Mouse (Mus musculus) midbrain, postnatal 0 days (tissue): ENCODE data around the gene Gm10300. TPM values are rescaled to one million over a fixed set of nuclear protein-coding genes. Genes with fewer than 3 reads are reported as not detected.

Experiments
- ATAC-seq: fragments of 200-750 bp; cut with Nextera tagmentation; 2 replicates; pipeline ENCODE4 v1.8.0; 2017; ENCODE audit warnings: moderate number of reproducible peaks, mild to moderate bottlenecking, moderate TSS enrichment, moderate library complexity; ENCODE audit not compliant: low FRiP score
- DNase-seq: peaks from one replicate; pipeline ENCODE4 v3.0.0-alpha.2; 2015; ENCODE audit warnings: low spot score
- H3K27ac ChIP-seq: fragments of 300-500 bp; sonication (generic); 2 replicates; pipeline ENCODE4 v1.5.1; 2014; ENCODE audit warnings: low read depth, mild to moderate bottlenecking, low read length, mixed read lengths
- H3K27me3 ChIP-seq: fragments of 300-500 bp; sonication (generic); 2 replicates; pipeline ENCODE4 v1.6.1; 2014; ENCODE audit warnings: low read length, control low read depth, mixed read lengths; ENCODE audit not compliant: insufficient read depth
- H3K36me3 ChIP-seq: fragments of 300-500 bp; sonication (generic); 2 replicates; pipeline ENCODE4 v1.6.1; 2014; ENCODE audit warnings: low read length, control low read depth, mixed read lengths; ENCODE audit not compliant: insufficient read depth
- H3K4me1 ChIP-seq: fragments of 300-500 bp; sonication (generic); 2 replicates; pipeline ENCODE4 v1.6.1; 2014; ENCODE audit warnings: mild to moderate bottlenecking, control low read depth, antibody characterized with exemption, low read length, mixed read lengths; ENCODE audit not compliant: insufficient read depth
- H3K4me2 ChIP-seq: fragments of 300-500 bp; sonication (generic); 2 replicates; pipeline ENCODE4 v1.6.1; 2014; ENCODE audit warnings: low read depth, mild to moderate bottlenecking, low read length, mixed read lengths; ENCODE audit not compliant: poor library complexity, severe bottlenecking
- H3K4me3 ChIP-seq: fragments of 300-500 bp; sonication (generic); 2 replicates; pipeline ENCODE4 v1.5.1; 2014; ENCODE audit warnings: low read depth, mild to moderate bottlenecking, low read length, moderate library complexity
- H3K9ac ChIP-seq: fragments of 300-500 bp; sonication (generic); replicated peaks from 2 replicates; pipeline ENCODE4 v1.6.1; 2014; ENCODE audit warnings: mild to moderate bottlenecking, low read length, moderate library complexity, mixed read lengths; ENCODE audit not compliant: poor library complexity, severe bottlenecking
- H3K9me3 ChIP-seq: fragments of 300-500 bp; sonication (generic); 2 replicates; pipeline ENCODE4 v1.6.1; 2016; ENCODE audit warnings: low read length, control low read depth
- CTCF ChIP-seq: IDR thresholded peaks from 2 replicates; pipeline ENCODE4 v1.5.1; 2016; ENCODE audit warnings: antibody characterized with exemption, mild to moderate bottlenecking
- WGBS: fragments of 180-500 bp; shearing (Covaris S2); extraction: QIAGEN DNeasy Blood & Tissue Kit; methylation state at CpG from one replicate; pipeline ENCODE4 v1.1.7; 2014; 5-methylcytosine and 5-hydroxymethylcytosine counted together
- polyA plus RNA-seq: library from polyadenylated mRNA; unstranded; fragments of >200 nt; fragmentation: Nextera tagmentation; extraction: Ambion mirVana; gene quantifications from 2 replicates; pipeline ENCODE4 v1.2.1, GENCODE M21; 2015
- total RNA-seq: library from RNA; depleted of rRNA; stranded (reverse); fragments of >200 nt; gene quantifications from 2 replicates; pipeline ENCODE4 v1.2.3, GENCODE M21; 2014

The Gm10300 gene
- total and polyA plus RNA-seq, 2 experiments from 2014 or later, result 0.05 to 0.06 TPM

DNA sequence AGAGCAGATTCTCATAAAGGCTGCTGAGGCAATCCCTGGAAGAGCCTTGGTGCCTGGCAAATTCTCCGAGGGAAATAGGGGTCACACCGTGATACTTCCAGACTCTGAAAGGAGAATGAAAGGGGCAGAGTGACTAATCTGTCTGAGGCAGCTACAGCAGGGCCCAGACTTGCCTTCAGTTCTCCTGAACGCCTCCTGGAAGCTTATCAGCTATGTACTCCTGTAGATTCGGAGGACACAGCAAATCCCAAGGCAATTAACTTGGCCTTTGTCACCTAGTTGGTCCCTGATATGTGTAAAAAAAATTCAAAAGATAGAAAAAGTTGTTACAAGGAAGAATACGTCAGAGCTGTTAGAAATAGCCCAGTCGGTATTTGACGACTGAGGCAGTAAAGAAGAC lies 20.5 kb downstream of the Gm10300 start:
- Histone ChIP-seq H3K27ac (no peak overlapping the region), H3K36me3 (no peaks in the 10 kb centered on the region), H3K27me3 (no peaks in the 10 kb centered on the region), H3K4me1 (no peaks in the 10 kb centered on the region), H3K9ac (no peak overlapping the region), H3K4me3 (no peak overlapping the region), H3K4me2 (no peak overlapping the region), H3K9me3 (no peaks in the 10 kb centered on the region)
- WGBS, result 68% methylated on average over 7 of the region's 7 CpGs
- DNase-seq (no peak), ATAC-seq (no peak)
- TF ChIP-seq CTCF, result no peak

- no peak for DNase-seq
Measured at GRCm38 (mm10) chr4:132099548-132099947, 25.1 kb downstream of the Gm10300 start.

GRCm38 (mm10) chr4:132101152-132101551 lies 26.7 kb downstream of the Gm10300 start:
- TF ChIP-seq CTCF, result peak; percentile 72
- WGBS, result 28% methylated on average over 3 of the region's 3 CpGs
- H3K36me3 ChIP-seq, result no peaks in the 10 kb centered on the region
- H3K4me1 ChIP-seq, result no peaks in the 10 kb centered on the region
- H3K4me2 ChIP-seq, result no peak overlapping the region
- H3K27ac ChIP-seq, result no peak overlapping the region
- H3K4me3 ChIP-seq, result no peak overlapping the region
- ATAC-seq (no peak), DNase-seq (peak; percentile 48)
- no peaks in the 10 kb centered on the region for H3K9me3 ChIP-seq
- H3K27me3 ChIP-seq, result no peaks in the 10 kb centered on the region
- H3K9ac ChIP-seq, result no peak overlapping the region

More at GRCm38 (mm10) chr4:132099548-132099947, 25.1 kb downstream of the Gm10300 start:
- no peaks in the 10 kb centered on the region for H3K9me3 ChIP-seq
- no peak overlapping the region for H3K9ac ChIP-seq
- no peaks in the 10 kb centered on the region for H3K36me3 ChIP-seq
- WGBS, result 80% methylated on average over 5 of the region's 5 CpGs
- no peak overlapping the region for H3K4me2 ChIP-seq
- no peak for ATAC-seq
- no peak overlapping the region for H3K4me3 ChIP-seq
- H3K27me3 ChIP-seq, result no peaks in the 10 kb centered on the region
- H3K27ac ChIP-seq, result no peak overlapping the region
- TF ChIP-seq CTCF, result no peak
- H3K4me1 ChIP-seq, result no peaks in the 10 kb centered on the region

DNA sequence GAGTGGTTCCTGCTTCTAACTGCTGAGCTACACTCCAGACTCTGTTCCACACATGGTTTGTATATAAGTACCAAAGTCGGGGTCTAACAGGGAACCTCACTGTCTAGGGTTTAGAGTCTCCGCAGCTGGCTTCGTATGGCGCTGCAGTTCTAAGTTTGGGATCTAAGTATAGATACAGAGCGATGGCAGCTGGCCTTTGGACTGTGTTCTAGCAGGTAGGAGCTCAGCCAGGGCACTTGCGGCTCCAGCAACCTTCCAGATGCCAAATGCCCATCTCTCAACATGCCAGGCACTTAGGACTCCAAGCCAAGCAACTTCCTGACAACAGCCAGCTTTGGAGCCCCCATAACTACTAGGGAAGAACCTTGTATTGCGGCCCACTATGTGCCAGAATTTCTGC lies 33.7 kb downstream of the Gm10300 start:
- Histone ChIP-seq H3K27me3 (no peaks in the 10 kb centered on the region), H3K36me3 (no peaks in the 10 kb centered on the region), H3K9ac (no peak overlapping the region), H3K4me2 (no peak overlapping the region), H3K27ac (no peak overlapping the region), H3K4me3 (no peak overlapping the region), H3K4me1 (no peaks in the 10 kb centered on the region), H3K9me3 (no peaks in the 10 kb centered on the region)
- ATAC-seq (no peak), DNase-seq (no peak)
- no peak for TF ChIP-seq CTCF
- WGBS, result 96% methylated on average over 7 of the region's 7 CpGs

- no peak overlapping the region for H3K4me2 ChIP-seq
- H3K27ac ChIP-seq, result no peak overlapping the region
- H3K4me1 ChIP-seq, result no peaks in the 10 kb centered on the region
- DNase-seq (no peak), ATAC-seq (no peak)
- TF ChIP-seq CTCF, result no peak
- H3K9me3 ChIP-seq, result no peaks in the 10 kb centered on the region
- no peak overlapping the region for H3K4me3 ChIP-seq
- H3K9ac ChIP-seq, result no peak overlapping the region
- 27% methylated on average over 4 of the region's 4 CpGs for WGBS
- H3K27me3 ChIP-seq, result no peaks in the 10 kb centered on the region
- no peaks in the 10 kb centered on the region for H3K36me3 ChIP-seq
Measured at GRCm38 (mm10) chr4:132111227-132111626, 36.7 kb downstream of the Gm10300 start.

GRCm38 (mm10) chr4:132113411-132114095 lies 39.1 kb downstream of the Gm10300 start:
- H3K9ac ChIP-seq, result no peak overlapping the region
- H3K4me3 ChIP-seq, result peak overlapping the region; percentile 21; the same call in 1 of the 2 replicates
- peak; percentile 25; the same call in 1 of the 2 replicates for TF ChIP-seq CTCF
- peak overlapping the region; percentile 51 for H3K4me2 ChIP-seq
- WGBS, result 51% methylated on average over 52 of the region's 53 CpGs
- no peak overlapping the region for H3K27ac ChIP-seq
- no peak for ATAC-seq
- DNase-seq, result peak; percentile 19
- no peaks in the 10 kb centered on the region for H3K36me3 ChIP-seq
- no peaks in the 10 kb centered on the region for H3K9me3 ChIP-seq
- no peaks in the 10 kb centered on the region for H3K27me3 ChIP-seq
- H3K4me1 ChIP-seq, result no peaks in the 10 kb centered on the region
